In the genomic region with DNA sequence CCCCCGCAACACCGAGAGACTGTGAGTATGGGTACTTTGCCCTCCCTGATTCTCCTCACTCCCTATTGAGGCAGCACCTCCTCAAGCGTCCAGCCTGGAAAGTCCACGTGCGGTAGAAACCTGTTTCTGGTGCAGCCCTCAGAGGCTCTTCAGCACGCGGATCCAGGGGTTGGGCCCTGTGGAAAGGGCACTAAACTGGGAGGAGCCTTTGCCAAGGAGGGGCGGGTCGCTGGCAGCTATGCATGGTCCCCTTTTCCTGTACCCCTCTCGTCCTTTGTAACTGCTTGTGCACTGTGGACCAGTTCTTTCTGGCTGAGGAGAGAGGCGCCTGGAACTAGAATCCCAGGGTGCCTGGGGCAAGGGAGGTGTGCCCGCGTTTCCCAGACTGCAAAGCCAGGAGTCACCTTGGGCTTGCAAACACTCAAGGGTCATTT, we compare ENCODE assay signal across 7 mouse cellular contexts. TPM values are rescaled to one million over a fixed set of nuclear protein-coding genes. Genes with fewer than 3 reads are reported as not detected.
DNase-seq lines count a peak whose midpoint lies in the region; ATAC-seq and TF ChIP-seq lines count a peak whose summit lies in the region.

No protein-coding gene starts in this region.

- WGBS in forebrain, embryonic 12.5 days, result under 1% methylated on average over 13 of the region's 13 CpGs
- WGBS in intestine, embryonic 15.5 days, result 5% methylated on average over 13 of the region's 13 CpGs
- 0% methylated on average over 13 of the region's 13 CpGs for WGBS in liver, embryonic 16.5 days (ENCODE audit: insufficient replicate concordance)

- ATAC-seq in forebrain, embryonic 12.5 days (ENCODE audit: low FRiP score), result peak; percentile 56
- peak; percentile 5; the same call in 1 of the 2 replicates for ATAC-seq in intestine, embryonic 15.5 days
- ATAC-seq in liver, embryonic 16.5 days (ENCODE audit: low read depth), result no peak

- no peaks in the 10 kb centered on the region for H3K36me3 ChIP-seq in E14TG2a.4 (ENCODE audit: insufficient read depth, low read length)
- H3K36me3 ChIP-seq in forebrain, embryonic 12.5 days (replicated peaks), result no peaks in the 10 kb centered on the region
- no peaks in the 10 kb centered on the region for H3K36me3 ChIP-seq in intestine, embryonic 15.5 days
- H3K36me3 ChIP-seq in liver, embryonic 16.5 days (ENCODE audit: control insufficient read depth, insufficient read depth), result no peaks in the 10 kb centered on the region

- H3K4me2 ChIP-seq in forebrain, embryonic 12.5 days, result peak overlapping the region; percentile 98
- H3K4me2 ChIP-seq in intestine, embryonic 15.5 days (replicated peaks), result peak overlapping the region; percentile 94
- H3K4me2 ChIP-seq in liver, embryonic 16.5 days (ENCODE audit: low read depth, low read length), result no peak overlapping the region; the same call in 1 of the 2 replicates

- H3K4me1 ChIP-seq in E14TG2a.4 (replicated peaks; ENCODE audit: low read depth, low read length), result peaks cover 56% of the 10 kb centered on the region
- peaks cover 40% of the 10 kb centered on the region for H3K4me1 ChIP-seq in forebrain, embryonic 12.5 days
- peaks cover 26% of the 10 kb centered on the region for H3K4me1 ChIP-seq in intestine, embryonic 15.5 days (replicated peaks)
- no peaks in the 10 kb centered on the region for H3K4me1 ChIP-seq in liver, embryonic 16.5 days (ENCODE audit: control insufficient read depth, low read depth, low read length)

- peak overlapping the region; percentile 74 for H3K9ac ChIP-seq in forebrain, embryonic 12.5 days
- peak overlapping the region; percentile 60 for H3K9ac ChIP-seq in intestine, embryonic 15.5 days
- no peak overlapping the region for H3K9ac ChIP-seq in liver, embryonic 16.5 days (ENCODE audit: low read depth, low read length)

- TF ChIP-seq CTCF in E14TG2a.4 (conservative IDR thresholded peaks at IDR 0.05; ENCODE audit: low read length), result no peak

- DNase-seq in ES-CJ7 (ENCODE audit: low read depth, low spot score), result peak; percentile 88
- DNase-seq in retina, embryonic 14.5 days (ENCODE audit: low spot score), result peak; percentile 65
- DNase-seq in gastrocnemius, adult 8-10 months (ENCODE audit: low spot score in 2 of 2), result no peak

- H3K27ac ChIP-seq in forebrain, embryonic 12.5 days, result no peak overlapping the region
- H3K27ac ChIP-seq in intestine, embryonic 15.5 days, result no peak overlapping the region
- no peak overlapping the region for H3K27ac ChIP-seq in liver, embryonic 16.5 days (ENCODE audit: low read length)

- H3K27me3 ChIP-seq in E14TG2a.4 (ENCODE audit: insufficient read depth, low read length), result peaks cover 32% of the 10 kb centered on the region
- peaks cover 21% of the 10 kb centered on the region for H3K27me3 ChIP-seq in forebrain, embryonic 12.5 days
- peaks cover 29% of the 10 kb centered on the region for H3K27me3 ChIP-seq in intestine, embryonic 15.5 days (replicated peaks)
- peaks cover 40% of the 10 kb centered on the region for H3K27me3 ChIP-seq in liver, embryonic 16.5 days (ENCODE audit: control insufficient read depth, insufficient read depth, low read depth, low read length)

- no peaks in the 10 kb centered on the region for H3K9me3 ChIP-seq in E14TG2a.4 (ENCODE audit: low read length)
- H3K9me3 ChIP-seq in forebrain, embryonic 12.5 days, result no peaks in the 10 kb centered on the region
- no peaks in the 10 kb centered on the region for H3K9me3 ChIP-seq in intestine, embryonic 15.5 days
- no peaks in the 10 kb centered on the region for H3K9me3 ChIP-seq in liver, embryonic 16.5 days (replicated peaks; ENCODE audit: control insufficient read depth, low read length)

- H3K4me3 ChIP-seq in E14TG2a.4 (replicated peaks; ENCODE audit: low read length), result peak overlapping the region; percentile 85
- peak overlapping the region; percentile 73 for H3K4me3 ChIP-seq in forebrain, embryonic 12.5 days (replicated peaks)
- peak overlapping the region; percentile 64 for H3K4me3 ChIP-seq in intestine, embryonic 15.5 days (replicated peaks)
- H3K4me3 ChIP-seq in liver, embryonic 16.5 days (ENCODE audit: low read depth, low read length), result peak overlapping the region; percentile 6; the same call in 1 of the 2 replicates

RNA-seq across cellular contexts. Expression of a gene that starts 2.3 kb away (rescaled TPM):
- 34.0 and 35.5 TPM in 2 replicates for polyA plus RNA-seq in forebrain, embryonic 12.5 days (2016; fragmentation: Nextera tagmentation; extraction: Ambion mirVana)
- polyA plus RNA-seq in intestine, embryonic 15.5 days (2015; fragmentation: Nextera tagmentation; extraction: Ambion mirVana), result 22.1 and 24.0 TPM in 2 replicates
- 0.47 and 0.65 TPM in 2 replicates for polyA plus RNA-seq in liver, embryonic 16.5 days (2015; fragmentation: Nextera tagmentation; extraction: Ambion mirVana)
- total RNA-seq in gastrocnemius, adult 8-10 months (2022), result 1 to 10 TPM in 1 of 4 experiments, under 1 TPM in 3; 0.43 to 2.1 (median 0.65) TPM

Comparison
In these comparisons a context has a peak if more than half of its experiments do, and no peak if none do; other contexts are left out.
1. H3K4me3 ChIP-seq: peak in every context shown above with its lines; median percentile 85 in E14TG2a.4; 73 in forebrain, embryonic 12.5 days; 64 in intestine, embryonic 15.5 days; 6 in liver, embryonic 16.5 days.
2. DNase-seq: peak in ES-CJ7 (single experiment) and retina, embryonic 14.5 days (single experiment); none in gastrocnemius, adult 8-10 months (0 of 2).
3. RNA of a gene that starts 2.3 kb away (polyA plus RNA-seq): 34.0 to 35.5 TPM in forebrain, embryonic 12.5 days and 22.1 to 24.0 TPM in intestine, embryonic 15.5 days; 0.47 to 0.65 TPM in liver, embryonic 16.5 days; every median in the first group is over 10 times any median in the second.